Mouse (Mus musculus) right cerebral cortex, adult 18-20 months (tissue): Measurements from ENCODE around the gene Cd2.
A peak's percentile ranks its signal among the peaks of the same experiment; 100 is the strongest.

Experiments
- DNase-seq: peaks from one replicate; pipeline ENCODE4 v3.0.0; 2022; ENCODE audit warnings: mixed read lengths

The Cd2 gene

DNA sequence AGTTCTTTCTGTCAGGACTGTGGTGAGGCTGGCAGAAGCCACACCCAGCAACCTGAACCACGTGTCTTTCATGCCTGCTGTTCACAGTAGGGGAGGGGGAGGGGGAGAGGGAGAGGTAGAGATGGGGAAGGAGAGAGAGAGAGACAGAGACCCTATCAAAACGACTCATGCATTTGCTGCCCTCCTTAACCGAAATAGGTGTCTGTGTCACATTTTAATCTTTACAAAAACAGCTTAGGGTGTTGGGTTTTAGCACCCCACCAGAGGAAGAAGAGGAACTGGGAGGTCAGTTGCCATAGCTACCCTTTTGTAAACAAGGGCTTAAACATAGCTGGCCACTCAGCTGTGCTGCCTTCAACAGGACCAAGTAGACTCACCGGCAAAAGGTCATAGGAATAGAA is at the start of gene Cd2:
Gene Cd2 (minus strand): TSS at position 29 of the 401 bp plus-strand sequence.
- no peak for DNase-seq

DNA sequence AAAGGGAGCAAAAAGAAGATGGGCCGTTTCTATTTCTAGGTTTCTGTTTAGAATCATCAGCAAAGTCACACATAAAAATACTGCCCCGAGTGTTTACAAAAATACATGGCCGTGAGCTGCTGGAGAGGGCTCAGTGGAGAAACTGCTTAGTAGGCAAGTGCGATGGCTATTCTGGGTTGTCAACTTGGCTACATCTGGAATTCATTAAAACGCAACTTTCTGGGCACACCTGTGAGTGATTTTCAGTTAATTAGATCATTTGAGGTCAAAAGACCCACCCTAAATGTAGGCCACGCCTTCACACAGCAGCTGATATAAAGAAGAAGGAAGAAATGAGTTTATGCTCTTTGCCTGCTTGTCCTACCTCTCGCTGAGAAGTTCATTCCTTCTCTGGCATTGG is 40.9 kb upstream of the Cd2 start:
- no peak for DNase-seq

DNA sequence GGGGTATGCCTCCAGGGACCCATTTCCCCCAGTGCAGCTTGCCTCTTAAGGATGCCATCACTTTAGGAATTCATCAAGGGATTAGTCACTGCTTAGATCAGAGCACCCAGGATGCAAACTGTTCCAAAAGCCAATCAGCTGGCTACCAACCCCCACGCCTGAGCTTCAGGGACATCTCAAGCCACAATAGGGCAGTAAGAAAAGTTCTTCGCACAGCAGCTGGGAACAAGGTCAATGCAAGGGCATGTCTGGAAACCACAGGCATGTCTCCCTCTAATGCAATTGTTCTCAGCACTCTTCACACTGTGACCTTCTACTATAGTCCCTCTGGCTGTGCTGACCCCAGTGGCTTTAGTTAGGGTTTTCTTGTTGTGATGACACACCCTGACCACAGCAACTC is 39.5 kb upstream of the Cd2 start:
- no peak for DNase-seq

DNA sequence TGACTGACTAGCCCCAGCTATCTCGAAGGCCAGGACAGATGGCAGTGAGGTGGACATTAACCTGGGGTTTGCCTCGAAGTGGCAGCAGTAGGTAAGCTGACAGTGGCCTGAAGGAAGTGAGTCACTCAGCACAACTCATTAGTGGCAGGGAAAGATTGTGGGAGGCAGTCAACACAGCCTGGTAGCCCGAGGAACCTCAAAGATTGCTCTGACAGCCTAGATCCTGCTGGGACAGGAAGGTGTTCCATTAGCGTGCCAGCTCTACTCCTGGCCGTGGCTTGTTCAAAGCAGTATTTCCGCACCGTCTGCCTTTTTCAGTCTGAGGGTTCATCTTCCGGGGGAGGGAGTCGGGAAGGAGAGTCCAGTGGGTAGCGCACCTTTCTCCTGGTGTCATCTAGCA is 34.7 kb upstream of the Cd2 start:
- no peak for DNase-seq

DNA sequence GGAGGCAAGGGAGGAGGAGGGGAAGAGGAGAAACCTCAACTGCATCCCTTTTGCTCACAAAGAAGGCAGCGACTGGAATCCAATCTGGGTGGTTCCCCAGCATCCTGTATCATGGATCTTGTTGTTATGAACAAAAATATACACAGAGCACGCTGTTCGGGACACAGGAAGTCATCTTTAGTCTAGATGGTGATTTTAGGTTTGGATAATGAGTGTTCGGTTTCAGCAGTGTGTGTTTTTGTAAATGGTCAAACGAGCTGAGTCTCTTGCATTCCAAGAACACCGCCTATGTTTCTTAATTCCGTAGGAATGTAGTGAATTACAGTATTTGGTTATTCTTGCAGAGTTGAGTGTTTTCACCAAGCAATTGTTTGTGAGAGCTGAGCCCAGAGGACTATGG is 33.1 kb upstream of the Cd2 start:
- DNase-seq: no peak

DNA sequence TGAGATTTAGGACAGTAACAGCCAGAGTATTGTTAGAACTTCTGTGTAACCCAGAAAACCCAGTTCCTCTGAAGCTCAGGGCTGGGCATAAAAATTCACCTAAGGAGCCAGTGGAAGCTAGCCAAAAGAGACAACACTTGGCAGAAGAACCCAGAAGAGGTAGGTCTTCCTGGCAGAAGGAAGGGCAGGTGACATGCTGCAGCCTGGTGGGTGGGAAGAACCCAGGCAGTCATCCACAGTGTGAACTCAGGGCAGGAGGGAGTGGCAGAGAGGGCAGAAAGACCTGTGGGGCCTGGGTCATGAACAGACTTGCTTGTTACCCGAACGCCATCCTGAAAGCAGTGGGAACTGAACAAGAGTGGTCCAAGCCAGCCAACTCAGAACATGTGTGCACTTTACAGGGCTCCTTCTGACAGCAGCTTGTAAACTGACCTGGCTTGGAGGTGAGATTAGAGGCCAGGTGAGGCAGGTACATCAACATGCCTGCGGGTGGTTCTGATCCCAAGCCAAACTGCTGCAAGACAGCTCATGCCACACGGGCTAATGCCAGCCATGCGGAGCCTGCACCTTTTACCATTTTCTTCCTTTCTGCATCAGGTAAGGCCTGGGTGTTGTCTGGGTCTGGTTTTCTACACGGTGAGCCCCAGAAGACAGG is 30.9 kb upstream of the Cd2 start:
- no peak for DNase-seq

DNA sequence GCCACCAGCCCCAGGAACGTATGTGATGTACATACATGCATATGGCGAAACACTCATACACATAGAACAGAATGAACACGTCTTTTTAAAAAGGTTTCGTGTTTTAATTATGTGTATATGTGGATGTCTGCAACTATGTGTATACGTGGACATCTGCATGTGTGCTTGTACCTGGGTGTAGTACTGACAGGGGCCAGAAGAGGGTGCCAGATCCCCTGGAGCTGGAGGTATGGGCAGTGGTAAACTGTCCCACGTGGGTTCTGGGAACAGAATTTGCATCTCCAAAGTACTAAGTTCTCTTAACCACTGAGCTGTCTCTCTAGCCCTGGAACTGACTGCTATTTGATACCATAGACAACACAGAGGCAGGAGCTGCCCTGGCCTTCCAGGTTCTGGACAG is 30.4 kb upstream of the Cd2 start:
- no peak for DNase-seq

DNA sequence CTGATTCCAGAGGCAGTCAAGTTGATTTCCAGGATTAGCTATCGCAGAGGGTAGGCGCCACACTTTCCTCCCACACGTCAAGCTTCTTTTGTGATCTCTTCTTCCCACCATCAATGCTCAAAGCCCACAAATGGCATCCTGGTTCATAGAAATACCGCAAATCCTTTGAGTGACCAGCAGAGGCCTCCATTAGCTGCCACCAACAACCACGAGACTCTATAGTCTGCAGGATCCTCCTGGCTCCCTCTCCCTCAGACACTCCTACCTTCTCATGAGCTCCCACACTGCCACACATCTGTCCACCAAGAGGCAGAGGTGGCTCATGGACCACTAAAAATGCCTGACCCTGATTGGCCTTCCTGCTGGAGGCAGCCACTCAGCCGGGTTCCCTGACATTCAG is 27.2 kb upstream of the Cd2 start:
- no peak for DNase-seq

DNA sequence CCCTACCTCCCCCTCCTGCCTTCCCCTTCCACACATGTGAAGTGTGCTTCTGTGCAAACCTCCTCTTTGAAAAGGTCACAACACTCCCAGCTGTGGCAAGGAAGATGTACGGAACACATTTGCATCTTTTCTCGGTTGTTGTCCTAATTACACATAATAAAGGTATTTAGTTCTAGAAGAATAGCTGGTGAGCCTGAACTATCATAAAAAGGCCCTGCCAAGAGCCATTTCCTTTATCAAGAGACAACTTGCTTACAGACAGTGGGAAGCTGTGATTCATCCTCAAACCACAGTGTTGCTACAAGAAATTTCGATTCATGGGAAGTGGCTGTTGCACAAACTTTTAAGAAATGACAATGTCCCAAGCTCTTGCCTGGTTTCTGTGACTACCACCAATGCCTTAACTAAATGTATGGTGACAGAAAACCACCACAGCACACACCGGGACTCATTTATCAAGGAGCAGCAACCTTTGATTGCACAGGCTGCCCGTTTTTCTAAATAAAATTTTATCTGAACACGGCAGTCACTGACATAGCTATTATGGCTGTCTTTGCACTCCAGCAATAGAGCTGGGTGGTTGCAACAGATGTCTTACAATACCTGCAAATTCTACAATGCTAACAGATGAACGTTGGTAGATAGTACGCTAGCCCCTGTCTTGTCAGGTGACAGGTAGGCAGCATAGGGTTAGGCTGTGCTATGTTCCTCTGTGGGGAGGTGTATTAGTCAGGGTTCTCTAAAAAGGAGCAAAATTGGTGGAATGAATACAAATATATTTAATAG is 25.7 kb upstream of the Cd2 start:
- no peak for DNase-seq

DNA sequence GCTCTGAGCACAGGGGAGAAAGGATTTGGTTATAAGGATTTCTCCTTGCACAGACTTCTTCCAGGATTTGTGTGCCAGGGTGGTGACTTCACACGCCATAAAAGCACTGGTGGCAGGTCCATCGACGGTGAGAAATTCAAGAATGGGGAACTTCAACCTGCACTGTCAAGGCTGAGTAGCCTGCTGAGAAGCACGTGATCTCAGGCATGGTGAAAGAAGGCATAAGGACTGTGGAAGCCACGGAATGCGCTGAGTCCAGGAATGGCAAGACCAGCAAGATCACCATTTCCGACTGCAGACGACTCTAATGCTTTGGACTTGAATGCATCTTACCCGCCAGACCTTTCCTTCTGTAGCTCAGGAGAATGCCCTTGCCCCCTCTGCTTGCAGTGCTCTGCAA is 23.2 kb upstream of the Cd2 start:
- DNase-seq: no peak

DNA sequence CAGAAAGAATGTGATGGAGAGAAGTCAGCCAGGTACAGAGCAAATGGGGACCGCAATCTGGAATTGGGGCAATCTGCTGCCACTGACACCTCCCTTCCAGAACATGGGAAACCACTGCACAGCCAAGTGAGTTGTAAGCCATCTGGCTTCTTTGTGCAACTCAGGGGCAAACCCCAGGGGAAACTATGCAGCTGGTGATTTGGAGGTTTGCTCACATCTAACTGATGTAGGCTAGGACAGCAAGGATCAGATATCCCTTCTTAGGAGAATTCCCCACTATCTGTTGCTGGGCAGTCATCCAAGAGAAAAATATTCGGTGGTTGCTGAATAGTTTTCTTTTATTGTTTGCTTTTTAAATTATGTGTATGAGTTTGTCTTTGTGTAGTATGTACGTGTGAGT is 21.9 kb upstream of the Cd2 start:
- no peak for DNase-seq

DNA sequence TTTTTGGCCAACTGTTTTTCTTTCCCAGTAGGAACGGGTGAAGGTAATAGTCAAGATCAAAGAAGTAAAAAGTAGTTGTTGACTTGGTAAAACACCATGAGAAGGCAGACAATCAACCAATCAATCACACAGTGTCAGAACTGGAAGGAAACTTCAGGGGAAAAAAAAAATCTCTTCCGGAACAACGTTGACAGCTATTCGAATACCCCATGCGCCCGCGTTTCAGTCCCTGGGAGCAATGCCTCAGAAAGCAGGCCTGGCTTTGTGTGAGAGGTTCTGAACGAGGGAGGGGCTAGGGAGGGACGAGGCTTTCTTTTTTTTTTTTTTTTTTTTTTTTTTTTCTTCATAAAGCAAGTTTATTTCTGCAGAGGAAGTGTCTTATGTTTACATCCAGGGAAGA is 18.4 kb upstream of the Cd2 start:
- DNase-seq: no peak

DNA sequence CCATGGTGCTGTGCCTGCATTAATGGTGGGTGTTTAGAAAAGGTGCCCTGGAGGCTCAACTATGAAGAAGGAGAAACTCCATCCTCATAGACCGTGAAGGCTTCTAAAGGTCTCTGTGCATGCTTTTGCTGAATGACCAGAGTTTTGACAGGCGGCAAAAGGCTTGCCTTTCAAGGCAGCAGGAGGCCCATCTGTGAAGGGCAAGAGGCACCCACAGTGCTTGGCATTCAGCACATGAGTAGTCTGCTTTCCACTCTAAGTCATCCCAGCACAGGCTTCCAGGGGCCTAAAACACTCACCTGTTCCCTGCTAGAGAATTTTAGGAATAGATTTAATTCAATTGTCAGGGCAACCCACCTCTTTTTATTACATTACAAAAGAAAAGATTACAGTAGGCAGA is 17.3 kb upstream of the Cd2 start:
- DNase-seq: no peak

DNA sequence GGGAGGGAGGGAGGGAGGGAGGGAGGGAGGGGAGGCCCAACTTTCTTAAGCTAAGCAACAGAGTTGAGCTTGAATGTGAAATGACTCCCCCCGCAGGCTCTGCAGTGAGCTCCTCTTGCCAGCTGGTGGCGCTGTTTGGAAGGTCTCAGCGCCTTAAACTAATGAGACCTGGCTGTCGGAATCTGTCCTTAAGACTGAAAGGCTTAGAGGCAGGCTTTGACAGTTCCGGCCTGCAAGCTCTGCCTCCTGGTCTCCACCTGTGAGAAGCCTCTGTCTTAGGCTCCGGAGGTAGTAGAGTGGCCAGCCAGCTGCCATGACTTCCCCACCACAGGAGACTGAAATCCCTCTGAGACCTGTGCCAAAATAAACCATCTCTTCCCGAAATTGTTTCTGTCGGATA is 16.4 kb upstream of the Cd2 start:
- peak; percentile 65 for DNase-seq

DNA sequence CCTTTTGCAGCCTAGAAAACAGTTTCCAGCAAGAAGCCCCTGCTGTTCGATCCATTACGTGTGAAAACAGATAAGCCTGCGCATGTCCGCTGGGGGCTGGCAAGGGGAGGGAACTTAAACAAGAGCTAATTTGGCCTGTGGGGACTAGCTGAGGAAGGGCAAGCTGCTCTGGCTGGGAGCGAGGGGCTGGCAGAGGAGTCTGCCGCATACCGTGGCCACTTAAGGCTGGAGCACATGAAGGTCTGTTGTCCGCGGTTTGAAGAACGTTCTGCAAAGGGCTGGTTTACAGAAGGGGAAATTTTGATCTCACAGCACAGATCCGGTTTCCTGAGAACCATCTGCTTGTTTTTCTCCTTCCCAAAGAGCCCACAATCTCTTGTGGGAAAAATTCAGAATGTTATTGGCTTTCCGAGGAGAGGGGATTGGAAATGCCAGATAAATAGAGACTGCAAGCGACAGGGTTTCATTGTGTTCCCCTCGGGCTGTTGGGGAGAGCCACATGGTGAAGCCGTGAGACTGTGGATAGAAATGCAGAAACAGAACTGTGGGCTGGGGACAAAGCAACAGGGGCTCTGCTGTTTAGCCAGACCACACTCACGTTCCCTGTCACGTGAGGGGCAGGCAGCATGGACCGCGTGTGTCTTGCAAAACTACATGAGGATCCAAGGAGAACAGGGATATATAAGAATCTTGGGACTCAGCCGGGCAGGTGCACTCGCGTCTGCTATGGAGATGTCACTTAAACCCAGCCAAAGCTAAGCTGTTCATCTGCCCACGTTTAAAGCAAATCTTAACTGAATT is 12.7 kb upstream of the Cd2 start:
- peak; percentile 43 for DNase-seq

DNA sequence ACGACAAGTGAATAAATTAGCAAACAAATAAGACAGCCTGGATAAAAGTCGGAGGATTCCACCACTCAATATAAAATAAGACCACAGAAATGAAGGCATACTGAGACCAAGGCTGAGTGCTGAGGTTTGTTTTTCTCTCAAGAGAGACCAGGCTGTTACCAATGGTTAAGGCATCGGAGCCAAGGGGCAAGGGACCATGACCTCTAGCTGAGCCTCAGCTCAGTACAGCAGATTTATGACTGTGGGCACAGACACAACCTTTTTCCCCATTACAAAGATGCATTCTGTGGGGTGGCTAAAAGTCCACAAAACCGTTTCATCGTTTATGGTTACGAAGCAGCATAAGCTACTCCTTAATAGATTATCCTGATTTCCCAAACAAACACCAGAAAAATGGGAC is 11.9 kb upstream of the Cd2 start:
- DNase-seq: no peak

DNA sequence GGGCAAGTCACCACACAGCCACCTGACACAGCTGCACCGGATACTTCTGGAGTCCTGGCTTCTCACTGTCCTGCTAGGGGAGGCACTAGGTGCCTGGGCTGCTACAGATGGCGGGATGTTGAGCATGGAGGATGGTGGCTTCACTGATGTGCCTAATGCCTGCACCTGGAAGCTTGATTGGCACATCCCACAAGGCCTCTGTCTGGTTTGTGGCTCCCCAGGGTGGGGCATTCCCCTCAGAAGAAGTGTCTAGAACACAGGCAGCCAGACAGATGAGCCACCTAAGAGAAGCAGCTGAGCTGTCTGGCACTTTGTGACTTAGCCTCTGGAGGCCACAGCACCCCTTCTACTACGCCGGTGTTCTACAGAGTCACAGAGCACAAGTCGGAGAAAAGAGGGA is 9.5 kb upstream of the Cd2 start:
- no peak for DNase-seq

DNA sequence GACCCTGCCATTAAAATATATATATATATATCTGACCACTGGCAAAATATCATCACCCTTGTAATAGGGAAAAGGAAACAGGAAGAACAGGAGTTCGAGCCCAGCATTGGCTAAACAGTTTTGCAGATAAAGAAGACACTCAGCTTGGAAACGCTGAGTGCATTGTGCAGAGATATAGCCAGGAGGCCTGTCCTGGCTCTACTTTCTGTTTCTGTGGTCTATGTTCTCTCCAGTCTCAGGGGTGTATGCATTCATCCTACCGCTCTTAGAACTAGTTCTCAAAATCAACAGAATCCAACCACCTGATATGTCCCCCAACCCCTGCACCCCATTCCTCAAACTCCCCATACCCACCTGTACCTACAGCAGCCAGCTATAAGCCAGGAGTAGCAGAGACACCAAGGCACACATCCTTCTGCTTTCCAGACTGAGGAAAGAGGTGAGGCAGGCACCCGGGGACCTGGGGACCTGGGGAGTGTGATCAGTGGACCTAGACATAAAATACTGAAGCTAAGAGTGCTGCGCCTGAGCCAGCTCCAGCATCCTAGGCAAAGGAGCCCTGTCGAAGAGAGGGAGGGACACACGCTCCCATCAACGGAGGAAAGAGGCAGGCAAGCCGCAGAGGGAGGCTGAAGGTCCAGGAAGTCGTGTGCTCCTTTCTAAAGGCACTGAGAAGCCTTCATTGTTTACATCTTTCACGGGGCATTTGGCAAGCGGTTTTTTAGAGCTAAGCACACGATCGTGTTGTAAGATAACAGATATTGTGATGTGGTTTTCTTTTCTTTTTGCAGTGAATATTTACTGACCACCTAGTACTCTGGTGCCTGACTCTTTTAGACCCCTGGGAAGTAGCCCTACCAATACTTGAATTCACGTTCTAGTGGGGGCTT is 8.4 kb upstream of the Cd2 start:
- no peak for DNase-seq

DNA sequence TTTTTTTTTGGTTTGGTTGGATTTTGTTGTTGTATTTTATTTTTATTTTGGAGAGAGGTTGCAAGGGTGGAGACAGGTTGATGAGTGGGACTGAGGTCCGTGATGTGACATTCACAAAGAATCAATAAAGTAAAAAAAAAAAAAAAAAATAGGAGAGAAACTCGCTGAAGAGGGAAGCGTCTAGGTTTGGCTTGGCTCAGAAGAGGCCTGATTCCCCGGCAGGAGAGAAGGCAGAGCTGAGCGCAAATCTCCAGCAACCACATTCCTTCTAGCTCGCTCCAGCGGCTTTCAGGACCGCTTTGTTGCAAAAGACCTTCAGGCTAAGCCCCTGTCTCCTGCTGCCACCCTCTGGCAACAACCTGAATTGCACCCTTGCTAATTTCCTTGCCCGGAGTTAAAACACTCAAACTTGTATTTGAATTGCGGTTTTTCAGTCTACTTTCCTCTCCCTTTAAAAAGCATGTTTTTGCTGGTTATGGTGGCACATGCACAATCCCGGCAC is 7.7 kb upstream of the Cd2 start:
- DNase-seq: peak; percentile 88

DNA sequence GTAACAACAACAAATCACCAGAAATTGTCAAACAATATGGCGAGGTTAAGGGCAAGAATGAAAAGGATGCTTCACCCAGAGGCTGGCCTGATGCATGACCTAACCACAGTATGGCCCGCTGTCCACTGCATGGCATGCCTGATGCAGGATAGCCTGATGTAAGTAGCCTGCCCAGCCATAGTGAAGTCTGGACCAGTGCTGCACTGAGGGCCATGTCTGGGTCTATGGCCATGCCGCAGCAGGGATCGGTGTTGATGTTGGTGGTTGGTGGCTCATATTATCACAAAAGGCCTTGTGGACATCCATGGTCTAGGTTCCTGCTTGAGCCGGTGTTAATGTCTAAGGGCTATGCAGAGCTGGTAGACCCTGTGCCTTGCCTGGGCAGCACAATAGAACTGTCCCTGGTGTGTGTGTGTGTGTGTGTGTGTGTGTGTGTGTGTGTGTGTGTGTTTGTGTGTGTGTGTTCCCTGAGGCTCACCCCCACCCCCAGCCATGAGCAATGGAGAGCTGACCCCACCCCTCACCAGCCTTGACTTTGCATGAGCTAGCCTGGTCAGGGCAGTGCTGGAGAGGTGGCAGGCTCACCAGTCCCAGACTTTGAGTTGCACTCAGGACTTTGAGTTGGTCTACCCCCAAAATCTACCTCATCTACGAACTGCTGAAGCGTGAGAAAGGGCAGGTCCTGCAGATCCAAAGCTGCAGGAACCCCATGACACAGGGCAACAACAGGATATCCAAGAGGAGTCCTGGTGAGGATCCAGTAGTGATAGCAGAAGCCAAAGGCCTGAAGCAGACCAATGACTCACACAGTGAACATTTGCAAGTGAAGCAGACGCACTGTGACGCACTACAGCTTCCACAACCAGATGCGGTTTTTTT is 7.0 kb upstream of the Cd2 start:
- no peak for DNase-seq

DNA sequence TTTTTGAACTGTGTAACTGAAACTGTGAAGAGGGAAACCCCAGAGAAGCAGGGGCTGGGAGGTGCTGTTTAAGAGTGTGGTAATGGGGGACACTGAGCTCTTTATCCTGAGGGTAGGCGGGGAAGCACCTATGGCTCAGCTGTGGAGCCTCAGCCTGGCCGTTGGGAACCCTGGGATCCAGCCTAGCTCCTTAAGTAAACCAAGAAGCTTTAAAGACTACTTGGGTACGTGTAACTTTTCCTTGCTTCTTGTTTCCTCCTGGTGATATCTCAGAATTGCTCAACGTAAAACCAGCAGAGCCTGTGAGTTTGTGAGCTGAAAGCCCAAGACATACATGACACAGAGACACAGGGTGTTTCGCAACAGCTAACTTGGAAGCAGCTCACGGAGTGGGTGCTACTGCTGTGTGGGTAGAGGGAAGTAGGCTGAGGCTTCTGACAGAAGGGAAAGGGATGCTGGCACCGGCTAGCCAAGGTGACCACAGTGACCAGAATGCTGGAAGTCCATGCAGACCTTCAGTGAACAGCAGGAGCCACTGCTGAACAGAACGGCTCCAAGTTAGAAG is 5.9 kb upstream of the Cd2 start:
- DNase-seq: peak; percentile 30
